8 mouse cellular contexts compared by ENCODE assay signal in the genomic region with DNA sequence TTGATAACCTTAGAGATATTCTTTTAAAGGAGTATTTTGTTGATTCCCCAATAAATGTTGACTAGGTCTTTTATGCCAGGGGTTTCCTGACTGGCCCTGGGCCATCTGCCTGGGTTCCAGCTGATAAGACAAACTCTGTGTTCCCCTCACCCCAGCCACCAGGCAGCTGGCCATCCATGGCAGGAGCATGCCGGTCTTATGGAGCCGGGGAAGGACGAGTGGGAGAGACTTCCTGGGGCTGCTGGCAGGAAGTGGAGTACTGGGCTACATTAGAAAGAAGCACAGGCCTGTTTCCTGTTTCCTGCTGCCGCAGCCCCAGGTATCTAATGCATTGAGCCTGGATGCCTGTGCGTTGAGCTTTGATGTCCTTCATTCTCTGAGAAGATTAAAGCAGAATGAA.
DNase-seq lines count a peak whose midpoint lies in the region.

No protein-coding gene starts in this region.

- DNase-seq in kidney, postnatal 14 days, result peak; percentile 36
- DNase-seq in kidney, adult 8-10 months, result no peak
- DNase-seq in R1 (ENCODE audit: low read depth, low spot score), result peak; percentile 28
- peak; percentile 38 to 45 for DNase-seq in heart, postnatal 10 days
- peak; percentile 72 for DNase-seq in lung, postnatal 36 days
- no peak for DNase-seq in layer of hippocampus, postnatal 14 days (ENCODE audit: low spot score in 2 of 2)
- no peak for DNase-seq in left cerebral cortex, postnatal 4 days
- no peak for DNase-seq in frontal cortex, postnatal 25 days (ENCODE audit: low spot score in 2 of 2)

- intact Hi-C loops in heart, postnatal 10 days (cut with DNase I), result no loop called here
- intact Hi-C loops in left cerebral cortex, postnatal 4 days (cut with DNase I), result no loop called here

Comparison
In these comparisons a context has a peak if more than half of its experiments do, and no peak if none do; other contexts are left out.
1. DNase-seq: peak in kidney, postnatal 14 days (single experiment), R1 (single experiment), heart, postnatal 10 days (2 of 2) and lung, postnatal 36 days (single experiment); none in kidney, adult 8-10 months (0 of 2), layer of hippocampus, postnatal 14 days (0 of 2), left cerebral cortex, postnatal 4 days (single experiment) and frontal cortex, postnatal 25 days (0 of 2).